Mouse (Mus musculus) C2C12 (cell line): Measurements from ENCODE around the gene Spon1. TPM values are rescaled to one million over a fixed set of nuclear protein-coding genes. Genes with fewer than 3 reads are reported as not detected.

ENCODE experiments used
- H3K27me3 ChIP-seq: one replicate; pipeline ENCODE4 v1.6.1; 2011; ENCODE audit not compliant: control insufficient read depth, insufficient read depth, insufficient read length
- H3K36me3 ChIP-seq: one replicate; pipeline ENCODE4 v1.6.1; 2011; ENCODE audit not compliant: control insufficient read depth, insufficient read depth
- H3K4me3 ChIP-seq: one replicate; pipeline ENCODE4 v1.5.1; 2011; ENCODE audit warnings: mild to moderate bottlenecking, control low read depth; ENCODE audit not compliant: poor library complexity, insufficient read depth, severe bottlenecking
- H3K79me2 ChIP-seq: one replicate; pipeline ENCODE4 v1.6.1; 2011; ENCODE audit not compliant: control insufficient read depth, insufficient read depth
- H3K79me3 ChIP-seq: one replicate; pipeline ENCODE4 v1.6.1; 2011; ENCODE audit warnings: low read depth, control low read depth
- H3ac ChIP-seq: one replicate; pipeline ENCODE3; 2011; ENCODE audit warnings: low read depth; ENCODE audit not compliant: control insufficient read depth, insufficient read length
- CEBPB ChIP-seq: IDR thresholded peaks from one replicate; pipeline ENCODE4 v1.6.1; 2011; ENCODE audit warnings: low read depth, mild to moderate bottlenecking, control low read depth, moderate library complexity
- CTCF ChIP-seq: IDR thresholded peaks from one replicate; pipeline ENCODE4 v1.5.1; 2011; ENCODE audit not compliant: control insufficient read depth, insufficient read depth, insufficient read length
- FOSL1 ChIP-seq: IDR thresholded peaks from one replicate; pipeline ENCODE4 v1.8.0; 2011; ENCODE audit warnings: mild to moderate bottlenecking, low read length; ENCODE audit not compliant: poor library complexity, insufficient read depth, severe bottlenecking
- MAX ChIP-seq: IDR thresholded peaks from one replicate; pipeline ENCODE4 v1.6.1; 2011; ENCODE audit warnings: mild to moderate bottlenecking, control low read depth
- MYOD1 ChIP-seq: IDR thresholded peaks from one replicate; pipeline ENCODE4 v1.6.1; 2011; ENCODE audit warnings: low read depth; ENCODE audit not compliant: control insufficient read depth, insufficient read length
- MYOG ChIP-seq: IDR thresholded peaks from one replicate; pipeline ENCODE4 v1.6.1; 2011; ENCODE audit not compliant: control insufficient read depth, insufficient read length; ENCODE audit errors: extremely low read depth
- USF1 ChIP-seq: IDR thresholded peaks from one replicate; pipeline ENCODE4 v1.6.1; 2011; ENCODE audit warnings: low read depth, mild to moderate bottlenecking, control low read depth, moderate library complexity
- polyA plus RNA-seq: library from polyadenylated mRNA; unstranded; fragments of >200 nt; fragmentation: generic; extraction: Trizol; gene quantifications from one replicate; pipeline ENCODE4 v1.2.1, GENCODE M21; 2012; ENCODE audit warnings: missing spikeins

Spon1 gene
- polyA plus RNA-seq, 1 experiment: 0.06 TPM

DNA sequence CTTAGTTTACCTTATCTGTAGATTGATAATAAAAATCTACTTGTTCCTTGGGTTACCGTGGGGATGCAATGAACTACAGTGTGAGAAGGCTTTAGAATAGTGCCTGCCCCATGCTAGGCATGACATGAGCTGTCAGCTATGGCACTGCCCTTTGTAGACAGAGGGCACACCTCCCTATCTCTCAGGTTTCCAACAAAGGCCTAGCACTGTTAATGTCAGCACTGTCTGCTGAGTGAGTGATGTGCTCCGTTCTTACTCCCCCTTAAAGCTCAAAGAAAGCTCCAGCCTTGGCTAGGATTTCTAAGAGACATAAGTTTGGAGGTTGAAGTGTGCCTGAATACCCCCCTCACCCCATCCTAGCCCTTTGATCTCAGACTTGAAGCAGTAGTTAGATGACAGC lies 9.2 kb upstream of the Spon1 start:
- Histone ChIP-seq H3K4me3 (no peak overlapping the region), H3K27me3 (no peaks in the 10 kb centered on the region), H3ac (no peak overlapping the region), H3K79me2 (no peaks in the 10 kb centered on the region), H3K36me3 (no peaks in the 10 kb centered on the region), H3K79me3 (no peaks in the 10 kb centered on the region)
- no peak for TF ChIP-seq CTCF
- TF ChIP-seq MAX: no peak
- no peak for TF ChIP-seq MYOD1
- TF ChIP-seq MYOG: no peak
- TF ChIP-seq FOSL1: no peak
- TF ChIP-seq CEBPB: no peak
- TF ChIP-seq USF1: no peak

DNA sequence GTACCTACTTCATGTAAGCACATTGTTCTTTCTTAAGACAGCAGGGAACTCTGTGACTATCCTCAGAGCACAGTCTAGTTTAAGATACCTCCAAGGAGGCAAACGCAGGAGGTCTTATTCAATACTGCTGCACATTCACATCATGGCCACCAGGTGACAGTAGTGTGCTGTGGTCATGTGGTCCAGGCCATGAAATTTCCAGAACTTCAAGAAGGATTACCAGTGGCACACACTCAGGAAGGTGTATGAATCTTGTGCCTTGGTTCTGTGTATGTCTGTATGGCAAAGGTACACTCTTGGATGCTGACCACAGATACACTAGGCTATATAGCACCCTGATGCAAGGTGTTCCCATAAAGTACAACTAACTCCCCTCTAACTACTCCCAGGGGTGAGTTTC lies 6.6 kb upstream of the Spon1 start:
- Histone ChIP-seq H3K4me3 (no peak overlapping the region), H3K79me3 (no peaks in the 10 kb centered on the region), H3K79me2 (no peaks in the 10 kb centered on the region), H3ac (no peak overlapping the region), H3K27me3 (peaks cover 4% of the 10 kb centered on the region), H3K36me3 (no peaks in the 10 kb centered on the region)
- TF ChIP-seq USF1 (peak; percentile 76), MYOG (no peak), MYOD1 (no peak), MAX (no peak), CEBPB (no peak), FOSL1 (no peak), CTCF (peak; percentile 75)

DNA sequence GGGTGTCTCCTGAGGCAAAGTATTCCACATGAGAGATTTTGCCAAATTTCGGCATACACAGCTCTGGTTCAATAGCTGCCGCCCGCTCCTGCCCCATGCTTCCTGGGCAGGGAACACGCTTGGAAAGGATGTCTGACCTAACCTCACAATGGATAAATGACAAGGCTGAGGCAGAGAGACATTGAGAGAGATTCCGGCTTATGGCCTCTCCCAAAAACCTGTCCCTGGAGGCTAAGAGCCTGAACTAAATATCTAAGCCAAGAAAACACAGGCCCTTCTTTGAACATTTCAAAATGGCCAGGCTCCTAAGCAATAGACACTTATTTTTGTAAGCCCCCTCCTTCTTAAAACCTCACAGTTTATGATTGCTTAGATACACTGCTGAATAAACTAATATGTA lies 665 bp upstream of the Spon1 start:
- H3K27me3 ChIP-seq: peaks cover 34% of the 10 kb centered on the region
- H3K79me3 ChIP-seq: no peaks in the 10 kb centered on the region
- H3K79me2 ChIP-seq: no peaks in the 10 kb centered on the region

DNA sequence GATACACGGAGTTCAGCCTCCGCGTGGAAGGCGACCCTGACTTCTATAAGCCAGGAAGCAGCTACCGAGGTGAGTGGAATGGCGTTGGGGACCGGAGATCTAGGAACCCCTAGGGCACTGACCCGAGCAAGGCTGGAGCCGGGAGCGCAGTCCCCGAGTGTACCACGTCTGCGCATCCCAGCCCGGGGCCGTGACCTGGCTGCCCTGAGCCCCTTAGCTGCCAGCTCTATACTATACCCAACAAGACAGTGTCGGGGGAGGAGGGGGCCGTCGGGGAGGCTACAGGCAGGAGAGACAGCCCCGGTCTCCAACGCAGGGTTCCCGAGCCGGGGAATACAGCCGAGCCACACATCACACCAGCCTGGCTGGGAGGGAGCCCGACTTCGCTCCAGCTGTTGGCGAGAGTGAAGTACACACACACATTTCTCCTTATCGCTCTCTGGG lies 722 bp downstream of the Spon1 start:
- H3K4me3 ChIP-seq: no peak overlapping the region
- TF ChIP-seq MYOG: no peak
- TF ChIP-seq CEBPB: no peak
- TF ChIP-seq FOSL1: no peak
- no peak for TF ChIP-seq USF1
- no peak for TF ChIP-seq MAX
- no peak for TF ChIP-seq MYOD1
- no peak for TF ChIP-seq CTCF
- no peaks in the 10 kb centered on the region for H3K79me3 ChIP-seq
- peaks cover 34% of the 10 kb centered on the region for H3K27me3 ChIP-seq
- no peak overlapping the region for H3ac ChIP-seq
- no peaks in the 10 kb centered on the region for H3K36me3 ChIP-seq
- no peaks in the 10 kb centered on the region for H3K79me2 ChIP-seq

More for the DNA sequence above, 665 bp upstream of the Spon1 start:
- no peak for TF ChIP-seq CEBPB
- no peak for TF ChIP-seq MYOD1
- TF ChIP-seq MAX: no peak
- no peak for TF ChIP-seq FOSL1
- Histone ChIP-seq H3K36me3 (no peaks in the 10 kb centered on the region), H3K4me3 (no peak overlapping the region), H3ac (no peak overlapping the region)

DNA sequence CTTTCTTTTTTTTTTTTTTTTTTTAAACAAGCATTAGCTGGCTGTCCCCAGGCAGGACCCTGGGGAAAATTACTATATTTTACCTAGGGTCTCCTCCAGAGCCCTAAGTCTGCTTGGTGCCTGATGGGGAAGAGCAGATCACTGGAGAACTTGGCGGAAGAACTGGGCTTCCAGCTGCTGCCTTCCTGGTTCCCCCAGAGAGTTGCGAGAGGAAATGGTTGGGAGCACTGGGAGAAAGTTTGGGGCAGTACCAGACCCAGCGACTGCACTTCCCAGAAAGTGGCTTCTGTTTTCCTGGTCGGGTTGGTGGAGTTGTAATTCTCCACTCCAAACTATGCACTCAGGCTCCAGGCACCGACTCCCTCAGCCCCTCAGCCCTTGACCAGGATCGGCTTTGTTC lies 1.7 kb downstream of the Spon1 start:
- TF ChIP-seq MYOD1 (no peak), CEBPB (no peak), FOSL1 (no peak), CTCF (no peak)
- Histone ChIP-seq H3K4me3 (no peak overlapping the region), H3ac (no peak overlapping the region), H3K36me3 (no peaks in the 10 kb centered on the region), H3K79me2 (no peaks in the 10 kb centered on the region), H3K27me3 (peaks cover 34% of the 10 kb centered on the region), H3K79me3 (no peaks in the 10 kb centered on the region)

DNA sequence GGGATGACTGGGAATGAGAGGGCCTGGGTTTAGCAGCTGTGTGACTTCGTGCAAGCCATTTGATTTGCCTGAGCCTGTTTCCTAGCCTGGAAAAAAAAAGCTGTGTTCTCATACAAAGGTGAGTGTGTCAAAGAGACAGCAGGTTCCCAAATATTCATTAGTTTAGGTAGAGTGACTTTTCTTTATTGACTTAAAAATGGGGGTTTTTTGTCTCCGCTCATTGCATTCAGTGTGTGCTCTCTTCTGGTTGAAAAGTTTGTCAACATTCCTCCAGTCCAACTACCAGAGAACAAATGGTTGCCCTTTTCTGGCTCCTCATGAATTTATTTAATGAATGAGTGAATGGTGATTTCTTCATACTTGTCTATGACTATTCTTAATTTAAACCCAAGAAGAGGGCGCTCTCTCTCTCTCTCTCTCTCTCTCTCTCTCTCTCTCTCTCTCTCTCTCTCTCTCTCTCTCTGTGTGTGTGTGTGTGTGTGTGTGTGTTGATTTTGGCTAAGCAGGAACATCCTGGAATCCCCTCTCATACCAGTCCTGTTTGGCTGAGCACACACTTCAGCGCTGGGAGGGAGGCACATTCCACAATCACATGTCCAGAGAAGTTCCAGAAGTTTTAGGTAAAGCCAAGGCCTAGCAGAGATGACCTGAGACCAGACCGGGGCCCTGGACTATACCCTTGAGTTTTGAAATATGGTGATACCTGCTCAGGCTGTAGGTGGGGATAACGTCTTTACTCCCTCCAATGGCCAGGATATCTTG lies 2.6 kb downstream of the Spon1 start:
- Histone ChIP-seq H3K36me3 (no peaks in the 10 kb centered on the region), H3K79me3 (no peaks in the 10 kb centered on the region), H3K79me2 (no peaks in the 10 kb centered on the region), H3ac (no peak overlapping the region), H3K4me3 (no peak overlapping the region), H3K27me3 (peaks cover 30% of the 10 kb centered on the region)
- TF ChIP-seq MYOG (no peak), MYOD1 (no peak), CEBPB (no peak)
